Mouse (Mus musculus) frontal cortex, postnatal 36 days (tissue): ENCODE measurements around the gene Dstn.

Source experiments
- DNase-seq, 2 experiments: peaks; one replicate each; pipeline ENCODE4 v3.0.0; 2022; ENCODE audit warnings: low spot score in 2 of 2

Dstn gene

GRCm38 (mm10) chr2:143953944-143954343, 38.8 kb downstream of the Dstn start:
- no peak for DNase-seq

- no peak for DNase-seq
Measured at GRCm38 (mm10) chr2:143955004-143955403, 39.9 kb downstream of the Dstn start.

DNA sequence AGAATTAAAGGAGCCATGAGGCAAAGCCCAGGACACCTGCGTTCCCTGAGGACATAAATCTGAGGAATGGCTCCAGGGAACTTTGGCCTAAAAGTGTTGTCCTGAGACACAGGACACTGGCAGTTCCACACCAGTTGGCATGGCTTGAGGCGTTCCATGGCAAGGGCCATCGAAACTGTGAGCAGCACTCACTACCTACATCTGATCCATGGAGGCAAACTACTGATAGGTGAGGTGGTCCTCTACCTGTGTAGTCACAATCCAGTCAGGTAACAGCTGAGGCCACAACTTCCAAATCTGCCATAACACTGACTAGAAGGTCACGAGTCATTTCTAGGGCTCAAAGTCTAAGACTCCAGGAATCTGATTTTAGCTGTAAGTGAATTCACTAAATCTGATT, 40.6 kb downstream of the Dstn start:
- DNase-seq = no peak

DNA sequence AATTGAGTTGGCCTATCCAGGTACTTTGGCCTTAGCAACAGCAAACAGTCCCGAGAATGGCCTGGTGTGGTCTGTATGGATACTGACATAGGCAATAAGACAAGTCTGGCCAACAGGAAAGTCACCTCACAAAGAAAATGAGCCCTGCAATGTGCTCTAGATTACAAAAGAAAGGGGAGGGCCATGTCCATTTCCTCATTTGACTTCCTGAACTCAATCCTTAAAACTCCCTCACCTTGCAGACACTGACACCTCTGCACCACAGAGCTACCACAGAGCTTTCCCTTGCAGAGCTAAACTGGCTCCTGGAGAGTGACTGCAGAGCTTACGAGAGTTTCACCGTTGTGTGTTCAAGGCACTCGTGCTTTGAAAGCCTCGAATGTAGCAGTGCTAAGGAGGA, 47.1 kb downstream of the Dstn start:
- DNase-seq = no peak

- no peak for DNase-seq
Measured at GRCm38 (mm10) chr2:143963318-143963717, 48.2 kb downstream of the Dstn start.

GRCm38 (mm10) chr2:143969260-143969659, 54.1 kb downstream of the Dstn start:
- no peak for DNase-seq

DNA sequence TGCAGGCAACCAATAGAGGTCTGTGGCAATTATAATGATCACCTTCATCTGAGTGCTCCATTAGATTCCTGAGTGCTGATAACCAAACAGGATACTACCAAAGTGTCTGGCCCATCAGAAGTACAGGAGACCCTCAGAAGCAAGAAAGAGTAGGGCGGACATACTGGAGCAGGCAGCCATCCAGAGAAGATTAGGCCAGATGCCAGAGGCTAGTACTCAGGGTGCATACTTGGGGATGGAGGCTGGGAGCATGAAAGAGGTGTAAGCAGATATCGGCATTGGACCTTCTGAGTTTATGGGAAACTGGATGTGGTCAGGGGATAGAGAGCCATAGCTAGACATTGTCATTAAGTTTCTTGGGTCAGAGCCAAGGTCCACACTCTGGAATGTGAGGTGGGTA, 55.7 kb downstream of the Dstn start:
- DNase-seq = no peak

- DNase-seq = no peak
Measured at GRCm38 (mm10) chr2:143971887-143972286, 56.8 kb downstream of the Dstn start.

GRCm38 (mm10) chr2:143973161-143973560, 58.0 kb downstream of the Dstn start:
- no peak for DNase-seq

DNA sequence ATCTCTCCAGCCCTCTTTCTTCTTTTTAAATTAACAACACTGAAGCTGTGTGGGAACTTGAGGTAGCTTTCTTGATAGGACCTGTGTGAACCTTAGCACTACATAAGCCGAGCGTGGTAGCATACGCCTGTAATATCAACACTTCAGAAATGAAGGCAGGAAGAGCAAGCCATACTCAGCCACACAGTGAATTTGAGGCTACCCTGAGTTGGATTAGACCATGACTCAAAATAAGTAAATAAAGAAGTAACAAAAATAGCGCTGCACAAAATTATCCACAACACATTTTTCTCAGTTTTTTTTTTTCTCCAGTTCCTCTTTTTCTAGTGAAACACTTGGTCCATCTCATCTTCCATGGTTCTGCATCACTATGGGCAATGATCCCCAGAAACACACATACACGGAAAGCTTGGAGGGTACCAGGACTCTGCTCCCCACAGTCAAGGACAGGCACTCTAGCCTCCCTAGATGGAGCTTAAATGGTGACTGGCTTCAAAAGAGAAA, 60.1 kb downstream of the Dstn start:
- no peak for DNase-seq

DNA sequence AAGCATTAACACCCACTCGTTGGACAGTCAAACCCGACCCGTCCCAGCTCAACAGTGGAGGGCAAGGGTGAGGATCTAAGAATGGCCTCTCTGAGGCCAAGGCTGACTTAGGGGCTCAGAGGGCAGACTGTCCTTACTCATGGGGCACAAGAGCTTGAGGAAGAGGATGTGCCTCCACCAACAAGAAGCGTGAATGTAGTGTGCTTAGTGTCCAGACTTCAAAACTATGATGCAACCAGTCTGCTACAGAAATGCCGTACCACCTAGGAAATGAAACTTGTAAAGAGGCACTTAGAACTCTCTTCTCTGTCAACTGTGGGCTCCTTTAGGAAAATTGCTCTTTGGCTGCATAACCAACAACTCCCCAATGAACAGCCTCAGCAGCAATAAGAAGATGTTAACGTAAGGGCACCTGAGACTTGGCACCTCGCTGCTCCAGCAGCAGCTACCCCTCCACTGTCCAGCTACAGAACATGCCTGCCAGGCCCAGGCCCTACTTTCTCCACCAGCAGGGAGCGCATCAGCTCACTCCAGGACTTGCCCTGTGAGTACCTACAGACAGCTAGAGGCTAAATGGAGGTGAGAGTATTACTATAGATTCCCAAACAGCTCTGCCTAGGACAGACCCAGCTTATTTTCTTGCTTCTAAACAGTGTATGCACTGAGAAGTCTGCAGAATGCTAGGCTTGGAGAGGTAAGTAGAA, 63.5 kb downstream of the Dstn start:
- no peak for DNase-seq

- peak; percentile 61 to 74 for DNase-seq
Measured at GRCm38 (mm10) chr2:143980781-143981398, 65.8 kb downstream of the Dstn start.

DNA sequence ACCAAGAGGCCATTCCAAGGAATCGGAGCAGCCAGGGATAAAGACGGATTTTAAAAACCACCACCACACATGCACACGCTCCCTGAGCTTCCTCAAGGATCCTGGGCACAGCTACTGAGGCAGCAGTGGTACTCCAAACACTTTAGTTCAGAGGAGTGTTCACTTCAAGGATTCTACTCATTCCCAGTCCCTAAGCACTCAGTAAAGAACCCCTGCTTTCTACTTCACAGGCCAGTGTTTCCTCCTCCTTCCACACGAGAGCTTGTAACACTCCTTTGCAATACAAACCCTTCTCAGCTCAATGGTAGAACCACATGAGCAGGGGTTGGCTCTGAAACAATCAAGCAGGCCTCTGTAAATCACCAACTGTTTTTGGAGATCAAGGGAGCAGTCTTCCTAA, 67.0 kb downstream of the Dstn start:
- no peak for DNase-seq

GRCm38 (mm10) chr2:143982901-143983300, 67.8 kb downstream of the Dstn start:
- peak in 1 of 2 experiments; percentile 15 for DNase-seq

- no peak for DNase-seq
Measured at GRCm38 (mm10) chr2:143983482-143983881, 68.4 kb downstream of the Dstn start.

GRCm38 (mm10) chr2:143987485-143987884, 72.4 kb downstream of the Dstn start:
- no peak for DNase-seq

- DNase-seq = no peak
Measured at GRCm38 (mm10) chr2:143988016-143988415, 72.9 kb downstream of the Dstn start.

DNA sequence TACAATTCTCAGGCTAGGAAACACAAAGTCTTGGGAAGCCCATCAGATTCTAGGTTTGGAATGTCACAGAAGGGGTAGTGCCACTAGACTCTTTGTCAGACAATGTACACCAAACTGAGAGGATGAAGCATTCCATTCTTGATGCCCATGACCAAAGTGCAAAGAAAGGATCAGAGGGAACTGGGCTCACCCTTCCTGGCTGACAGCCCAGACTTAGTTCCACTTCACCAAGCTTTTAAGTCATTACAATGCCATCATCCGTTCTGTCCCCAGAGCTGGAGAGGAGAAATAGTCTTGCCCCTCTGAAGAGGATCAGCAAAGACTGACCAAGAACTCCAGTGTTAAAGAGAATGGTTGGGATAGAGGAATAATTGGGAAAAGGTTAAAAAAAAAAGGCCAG, 75.9 kb downstream of the Dstn start:
- DNase-seq = no peak

- DNase-seq = no peak
Measured at GRCm38 (mm10) chr2:143991964-143992672, 77.0 kb downstream of the Dstn start.
